Mouse (Mus musculus): ENCODE results near the gene Sult2a5. TPM values are rescaled to one million over a fixed set of nuclear protein-coding genes. Genes with fewer than 3 reads are reported as not detected.

The Sult2a5 gene
- polyA plus RNA-seq (2015; fragmentation: Nextera tagmentation; extraction: Ambion mirVana) = not detected in 2 replicates

GRCm38 (mm10) chr7:13623667-13624066 is at the start of gene Sult2a5:
Gene Sult2a5 (plus strand): TSS chr7:13623967.
- Histone ChIP-seq H3K9ac (ENCODE audit: low read depth, low read length) (no peak within 1 kb of the TSS), H3K4me2 (ENCODE audit: low read length) (no peak within 1 kb of the TSS), H3K36me3 (ENCODE audit: control insufficient read depth, insufficient read depth, low read length) (no peaks in the 10 kb centered on the region), H3K9me3 (ENCODE audit: control insufficient read depth, low read length) (no peaks in the 10 kb centered on the region), H3K4me1 (ENCODE audit: control insufficient read depth, insufficient read depth, low read depth, low read length) (no peaks in the 10 kb centered on the region), H3K4me3 (ENCODE audit: low read length) (no peak within 1 kb of the TSS), H3K27ac (ENCODE audit: low read depth, low read length) (no peak within 1 kb of the TSS), H3K27me3 (replicated peaks; ENCODE audit: control insufficient read depth, insufficient read depth, low read length) (no peaks in the 10 kb centered on the region)
- no peak for ATAC-seq

Other genes starting within 250 kb of the Sult2a5 start
- 0.10 TPM in 1 of 2 replicates, not detected in the other for gene Cabp5, start 225.8 kb upstream of the Sult2a5 start, polyA plus RNA-seq (2015; fragmentation: Nextera tagmentation; extraction: Ambion mirVana)
- gene Bsph1, start 173.1 kb upstream of the Sult2a5 start, polyA plus RNA-seq (2015; fragmentation: Nextera tagmentation; extraction: Ambion mirVana) = not detected in 2 replicates
- not detected in 2 replicates for gene Bsph2, start 52.9 kb upstream of the Sult2a5 start, polyA plus RNA-seq (2015; fragmentation: Nextera tagmentation; extraction: Ambion mirVana)
- not detected in 2 replicates for gene Sult2a2, start 109.5 kb downstream of the Sult2a5 start, polyA plus RNA-seq (2015; fragmentation: Nextera tagmentation; extraction: Ambion mirVana)
- not detected in 2 replicates for gene Sult2a1, start 213.4 kb downstream of the Sult2a5 start, polyA plus RNA-seq (2015; fragmentation: Nextera tagmentation; extraction: Ambion mirVana)